Mouse (Mus musculus): Measurements from ENCODE around the gene Timm44. TPM values are rescaled to one million over a fixed set of nuclear protein-coding genes. Genes with fewer than 3 reads are reported as not detected.
A peak's percentile ranks its signal among the peaks of the same experiment; 100 is the strongest.

Gene Timm44
- polyA plus RNA-seq, 1 experiment from 2014 or later: 59.6 TPM

GRCm38 (mm10) chr8:4237814-4238433 lies 37.8 kb downstream of the Timm44 start:
- WGBS: 21% methylated on average over 15 of the region's 15 CpGs
- Histone ChIP-seq H3K27me3 (ENCODE audit: control insufficient read depth, insufficient read depth, low read length) (no peaks in the 10 kb centered on the region), H3K4me2 (replicated peaks; ENCODE audit: low read depth, low read length) (peak overlapping the region; percentile 54), H3K4me3 (ENCODE audit: low read depth, low read length) (peak overlapping the region; percentile 80), H3K36me3 (ENCODE audit: control insufficient read depth, insufficient read depth, low read length) (no peaks in the 10 kb centered on the region), H3K9me3 (ENCODE audit: control insufficient read depth, low read length) (no peaks in the 10 kb centered on the region), H3K9ac (ENCODE audit: low read depth, low read length) (peak overlapping the region; percentile 79), H3K4me1 (replicated peaks; ENCODE audit: control insufficient read depth, insufficient read depth, low read length) (peaks cover 5% of the 10 kb centered on the region), H3K27ac (ENCODE audit: low read depth, low read length) (peak overlapping the region; percentile 86)
- DNase-seq (ENCODE audit: low spot score) (no peak), ATAC-seq (ENCODE audit: low FRiP score) (no peak; the same call in 1 of the 2 replicates)

DNA sequence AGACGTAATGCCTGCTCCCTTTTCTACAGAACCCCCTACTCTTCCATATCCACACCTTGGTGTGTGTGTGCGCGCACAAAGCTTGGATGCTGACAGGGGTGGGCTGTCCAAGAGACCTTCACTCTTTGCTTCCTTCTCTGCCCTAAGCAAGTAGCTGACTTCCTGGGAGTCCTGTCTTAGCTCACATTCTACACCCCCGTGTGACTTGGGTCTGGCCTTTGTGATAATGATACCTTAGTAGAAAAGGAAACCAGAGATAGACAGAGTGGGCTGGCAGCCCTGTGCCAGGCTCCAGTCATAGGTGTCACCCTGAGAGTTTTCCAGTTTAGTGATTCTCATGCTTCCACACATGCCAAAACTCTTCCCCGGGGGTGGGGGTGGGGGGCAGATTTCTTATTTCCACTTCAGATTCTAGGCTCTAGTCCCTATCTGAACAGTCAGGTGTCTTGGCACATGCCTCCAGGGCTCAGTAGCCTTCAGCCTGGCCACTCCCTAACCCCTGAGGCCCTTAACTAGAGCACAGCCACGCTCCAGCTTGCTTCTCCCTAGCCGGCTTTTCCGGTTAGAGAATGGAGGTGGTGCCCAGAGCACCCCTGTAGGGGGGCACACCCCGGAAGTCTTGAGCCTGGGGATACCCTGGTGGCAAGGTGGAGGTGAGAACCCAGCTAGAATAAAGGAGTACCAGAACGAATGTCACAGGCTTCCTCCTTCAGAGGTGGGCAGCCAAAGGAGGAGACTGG lies 44.9 kb downstream of the Timm44 start:
- H3K4me1 ChIP-seq (replicated peaks; ENCODE audit: control insufficient read depth, insufficient read depth, low read length): no peaks in the 10 kb centered on the region; the same call in 1 of the 2 replicates
- no peak overlapping the region for H3K4me2 ChIP-seq (replicated peaks; ENCODE audit: low read depth, low read length)
- no peaks in the 10 kb centered on the region for H3K36me3 ChIP-seq (ENCODE audit: control insufficient read depth, insufficient read depth, low read length)
- no peak overlapping the region for H3K27ac ChIP-seq (ENCODE audit: low read depth, low read length)
- DNase-seq (ENCODE audit: low spot score): no peak
- no peak for ATAC-seq (ENCODE audit: low FRiP score)
- H3K27me3 ChIP-seq (ENCODE audit: control insufficient read depth, insufficient read depth, low read length): peaks cover 10% of the 10 kb centered on the region
- H3K9ac ChIP-seq (ENCODE audit: low read depth, low read length): no peak overlapping the region
- H3K4me3 ChIP-seq (ENCODE audit: low read depth, low read length): no peak overlapping the region
- H3K9me3 ChIP-seq (ENCODE audit: control insufficient read depth, low read length): no peaks in the 10 kb centered on the region
- 62% methylated on average over 10 of the region's 10 CpGs for WGBS

GRCm38 (mm10) chr8:4229784-4230183 lies 45.9 kb downstream of the Timm44 start:
- Histone ChIP-seq H3K9ac (ENCODE audit: low read depth, low read length) (no peak overlapping the region), H3K4me3 (ENCODE audit: low read depth, low read length) (no peak overlapping the region), H3K27ac (ENCODE audit: low read depth, low read length) (no peak overlapping the region), H3K9me3 (ENCODE audit: control insufficient read depth, low read length) (no peaks in the 10 kb centered on the region), H3K4me1 (replicated peaks; ENCODE audit: control insufficient read depth, insufficient read depth, low read length) (no peaks in the 10 kb centered on the region; the same call in 1 of the 2 replicates), H3K4me2 (replicated peaks; ENCODE audit: low read depth, low read length) (no peak overlapping the region), H3K27me3 (ENCODE audit: control insufficient read depth, insufficient read depth, low read length) (peaks cover 10% of the 10 kb centered on the region), H3K36me3 (ENCODE audit: control insufficient read depth, insufficient read depth, low read length) (no peaks in the 10 kb centered on the region)
- WGBS: 81% methylated on average over 5 of the region's 5 CpGs
- ATAC-seq (ENCODE audit: low FRiP score): no peak
- no peak for DNase-seq (ENCODE audit: low spot score)

GRCm38 (mm10) chr8:4227919-4228318 lies 47.8 kb downstream of the Timm44 start:
- no peaks in the 10 kb centered on the region for H3K36me3 ChIP-seq (ENCODE audit: control insufficient read depth, insufficient read depth, low read length)
- no peak overlapping the region for H3K4me2 ChIP-seq (replicated peaks; ENCODE audit: low read depth, low read length)
- WGBS: 87% methylated on average over 4 of the region's 4 CpGs
- no peak overlapping the region for H3K4me3 ChIP-seq (ENCODE audit: low read depth, low read length)
- no peak for DNase-seq (ENCODE audit: low spot score)
- no peak overlapping the region for H3K27ac ChIP-seq (ENCODE audit: low read depth, low read length)
- no peak for ATAC-seq (ENCODE audit: low FRiP score)
- H3K9ac ChIP-seq (ENCODE audit: low read depth, low read length): no peak overlapping the region
- peaks cover 10% of the 10 kb centered on the region for H3K27me3 ChIP-seq (ENCODE audit: control insufficient read depth, insufficient read depth, low read length)
- H3K9me3 ChIP-seq (ENCODE audit: control insufficient read depth, low read length): no peaks in the 10 kb centered on the region
- H3K4me1 ChIP-seq (replicated peaks; ENCODE audit: control insufficient read depth, insufficient read depth, low read length): no peaks in the 10 kb centered on the region; the same call in 1 of the 2 replicates

DNA sequence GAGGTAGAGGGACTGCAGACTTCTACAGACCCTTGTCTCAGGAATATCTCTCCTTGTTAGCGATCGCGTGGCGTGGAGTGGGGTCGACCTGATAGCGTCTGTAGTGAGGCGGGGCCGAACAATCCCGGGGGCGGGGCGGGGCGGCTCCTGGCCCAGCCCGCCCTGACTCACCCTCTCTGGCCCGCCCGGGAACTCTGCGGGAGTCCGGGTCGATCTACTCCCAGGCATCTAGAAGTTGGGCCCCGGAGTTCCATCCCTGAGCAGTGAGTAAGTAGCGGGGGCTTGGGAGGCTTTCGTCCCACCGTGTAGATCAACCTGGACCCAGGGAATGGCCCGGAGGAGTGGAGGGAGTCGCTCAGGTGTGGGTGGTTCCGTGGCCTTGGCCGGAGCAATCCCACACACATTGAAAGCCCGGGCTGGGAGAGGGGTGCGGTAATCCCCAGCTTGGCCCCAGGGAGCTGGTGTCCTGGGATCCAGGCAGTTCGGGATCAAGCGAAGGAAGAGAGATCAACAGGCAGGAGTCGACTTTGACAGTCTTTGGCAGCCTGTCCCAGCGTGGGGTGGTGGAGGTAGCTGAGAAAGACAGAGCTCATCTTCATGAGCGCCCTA lies 48.9 kb downstream of the Timm44 start, which contains the start of gene Lrrc8e:
Lrrc8e (plus strand) TSS at position 89 of the 609 bp plus-strand sequence.
- 4% methylated on average over 33 of the region's 33 CpGs for WGBS
- Histone ChIP-seq H3K4me2 (replicated peaks; ENCODE audit: low read depth, low read length) (peak within 1 kb of the TSS; percentile 20; the same call in 1 of the 2 replicates), H3K9ac (ENCODE audit: low read depth, low read length) (no peak within 1 kb of the TSS), H3K27ac (ENCODE audit: low read depth, low read length) (no peak within 1 kb of the TSS), H3K27me3 (ENCODE audit: control insufficient read depth, insufficient read depth, low read length) (peaks cover 10% of the 10 kb centered on the region), H3K36me3 (ENCODE audit: control insufficient read depth, insufficient read depth, low read length) (no peaks in the 10 kb centered on the region), H3K9me3 (ENCODE audit: control insufficient read depth, low read length) (no peaks in the 10 kb centered on the region), H3K4me1 (replicated peaks; ENCODE audit: control insufficient read depth, insufficient read depth, low read length) (no peaks in the 10 kb centered on the region; the same call in 1 of the 2 replicates), H3K4me3 (ENCODE audit: low read depth, low read length) (no peak within 1 kb of the TSS)
- no peak for DNase-seq (ENCODE audit: low spot score)
- ATAC-seq (ENCODE audit: low FRiP score): peak; percentile 63

DNA sequence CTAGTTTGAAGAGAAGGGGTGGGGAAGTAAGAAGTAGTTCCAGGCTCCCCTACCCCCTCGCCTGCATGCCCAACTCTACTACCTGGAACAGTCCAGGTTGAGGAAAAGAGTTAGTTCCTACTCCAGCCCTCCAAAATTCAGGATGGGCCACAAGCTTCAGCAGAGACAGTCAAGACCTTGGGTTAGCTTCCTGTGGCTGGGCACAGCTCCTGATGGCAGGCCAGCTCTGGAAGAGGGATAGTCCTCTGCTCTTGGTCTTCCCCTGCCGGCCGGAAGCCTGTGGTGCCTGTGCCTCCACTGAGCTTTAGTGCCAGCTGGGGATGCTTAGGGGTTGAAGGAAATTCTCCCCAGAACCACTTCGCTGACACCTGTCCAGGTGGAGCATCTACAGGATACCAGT lies 49.4 kb downstream of the Timm44 start:
- H3K4me1 ChIP-seq (replicated peaks; ENCODE audit: control insufficient read depth, insufficient read depth, low read length): no peaks in the 10 kb centered on the region; the same call in 1 of the 2 replicates
- ATAC-seq (ENCODE audit: low FRiP score): no peak
- DNase-seq (ENCODE audit: low spot score): no peak
- H3K4me3 ChIP-seq (ENCODE audit: low read depth, low read length): no peak overlapping the region
- no peaks in the 10 kb centered on the region for H3K36me3 ChIP-seq (ENCODE audit: control insufficient read depth, insufficient read depth, low read length)
- H3K27me3 ChIP-seq (ENCODE audit: control insufficient read depth, insufficient read depth, low read length): peaks cover 10% of the 10 kb centered on the region
- no peak overlapping the region for H3K9ac ChIP-seq (ENCODE audit: low read depth, low read length)
- peak overlapping the region; percentile 20; the same call in 1 of the 2 replicates for H3K4me2 ChIP-seq (replicated peaks; ENCODE audit: low read depth, low read length)
- no peak overlapping the region for H3K27ac ChIP-seq (ENCODE audit: low read depth, low read length)
- H3K9me3 ChIP-seq (ENCODE audit: control insufficient read depth, low read length): no peaks in the 10 kb centered on the region
- 25% methylated on average over 4 of the region's 4 CpGs for WGBS

DNA sequence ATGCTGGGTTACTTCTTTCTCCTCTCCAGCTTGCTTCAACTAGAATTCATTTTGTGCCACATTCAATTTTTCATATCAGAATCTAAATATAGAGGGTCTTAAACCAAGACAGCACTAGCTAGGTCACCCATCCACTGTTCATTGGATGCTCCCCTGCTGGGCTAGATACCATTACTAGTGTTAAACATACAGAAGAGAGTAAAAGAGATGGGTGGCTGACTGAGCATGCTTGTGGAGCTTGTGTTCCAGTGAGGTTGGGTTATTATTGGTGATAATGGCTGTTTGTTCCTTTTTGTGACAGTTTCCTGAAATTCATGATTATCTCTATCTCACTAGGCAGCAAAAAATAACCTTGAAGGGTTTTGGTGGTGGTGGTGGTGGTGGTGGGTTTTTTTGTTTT lies 53.7 kb downstream of the Timm44 start:
- H3K4me1 ChIP-seq (replicated peaks; ENCODE audit: control insufficient read depth, insufficient read depth, low read length): no peaks in the 10 kb centered on the region; the same call in 1 of the 2 replicates
- no peak for ATAC-seq (ENCODE audit: low FRiP score)

GRCm38 (mm10) chr8:4219617-4220016 lies 56.1 kb downstream of the Timm44 start:
- WGBS: 92% methylated on average over 3 of the region's 3 CpGs
- Histone ChIP-seq H3K36me3 (ENCODE audit: control insufficient read depth, insufficient read depth, low read length) (no peaks in the 10 kb centered on the region), H3K9ac (ENCODE audit: low read depth, low read length) (no peak overlapping the region), H3K27ac (ENCODE audit: low read depth, low read length) (no peak overlapping the region), H3K4me2 (replicated peaks; ENCODE audit: low read depth, low read length) (no peak overlapping the region), H3K27me3 (ENCODE audit: control insufficient read depth, insufficient read depth, low read length) (no peaks in the 10 kb centered on the region; the same call in 1 of the 2 replicates), H3K4me3 (ENCODE audit: low read depth, low read length) (no peak overlapping the region), H3K4me1 (replicated peaks; ENCODE audit: control insufficient read depth, insufficient read depth, low read length) (peaks cover under 1% of the 10 kb centered on the region; the same call in 1 of the 2 replicates), H3K9me3 (ENCODE audit: control insufficient read depth, low read length) (no peaks in the 10 kb centered on the region)
- DNase-seq (ENCODE audit: low spot score) (no peak), ATAC-seq (ENCODE audit: low FRiP score) (no peak)

More for the DNA sequence above, 53.7 kb downstream of the Timm44 start:
- no peak for DNase-seq (ENCODE audit: low spot score)
- H3K9ac ChIP-seq (ENCODE audit: low read depth, low read length): no peak overlapping the region
- H3K4me3 ChIP-seq (ENCODE audit: low read depth, low read length): no peak overlapping the region
- no peak overlapping the region for H3K4me2 ChIP-seq (replicated peaks; ENCODE audit: low read depth, low read length)
- no peaks in the 10 kb centered on the region for H3K36me3 ChIP-seq (ENCODE audit: control insufficient read depth, insufficient read depth, low read length)
- H3K27ac ChIP-seq (ENCODE audit: low read depth, low read length): no peak overlapping the region
- H3K9me3 ChIP-seq (ENCODE audit: control insufficient read depth, low read length): no peaks in the 10 kb centered on the region
- peaks cover 2% of the 10 kb centered on the region; the same call in 1 of the 2 replicates for H3K27me3 ChIP-seq (ENCODE audit: control insufficient read depth, insufficient read depth, low read length)

Measured in hindbrain, embryonic 11.5 days (tissue).